Mouse (Mus musculus): Measurements from ENCODE around the gene Taar2. TPM values are rescaled to one million over a fixed set of nuclear protein-coding genes. Genes with fewer than 3 reads are reported as not detected.

Taar2 gene
- polyA plus RNA-seq, 1 experiment from 2014 or later = not detected

- Histone ChIP-seq H3K36me3 (ENCODE audit: control insufficient read depth, insufficient read depth, low read length) (no peaks in the 10 kb centered on the region), H3K4me1 (replicated peaks; ENCODE audit: control insufficient read depth, insufficient read depth, low read length) (no peaks in the 10 kb centered on the region), H3K4me3 (ENCODE audit: low read depth, low read length) (no peak within 1 kb of the TSS), H3K9me3 (ENCODE audit: control insufficient read depth, low read length) (no peaks in the 10 kb centered on the region), H3K9ac (ENCODE audit: low read depth, low read length) (no peak within 1 kb of the TSS), H3K4me2 (replicated peaks; ENCODE audit: low read depth, low read length) (no peak within 1 kb of the TSS), H3K27ac (ENCODE audit: low read depth, low read length) (no peak within 1 kb of the TSS), H3K27me3 (ENCODE audit: control insufficient read depth, insufficient read depth, low read length) (no peaks in the 10 kb centered on the region)
- 91% methylated on average over 11 of the region's 11 CpGs for WGBS
- no peak for DNase-seq (ENCODE audit: low spot score)
- ATAC-seq (ENCODE audit: low FRiP score) = no peak
Measured at GRCm38 (mm10) chr10:23970656-23971165, 32.3 kb downstream of the Taar2 start, which contains the start of gene Taar5. Gene Taar5, plus strand, starts transcription at chr10:23970706.

- Histone ChIP-seq H3K36me3 (ENCODE audit: control insufficient read depth, insufficient read depth, low read length) (no peaks in the 10 kb centered on the region), H3K27me3 (ENCODE audit: control insufficient read depth, insufficient read depth, low read length) (no peaks in the 10 kb centered on the region), H3K4me2 (replicated peaks; ENCODE audit: low read depth, low read length) (no peak overlapping the region), H3K4me3 (ENCODE audit: low read depth, low read length) (no peak overlapping the region), H3K4me1 (replicated peaks; ENCODE audit: control insufficient read depth, insufficient read depth, low read length) (no peaks in the 10 kb centered on the region), H3K9ac (ENCODE audit: low read depth, low read length) (no peak overlapping the region), H3K9me3 (ENCODE audit: control insufficient read depth, low read length) (no peaks in the 10 kb centered on the region), H3K27ac (ENCODE audit: low read depth, low read length) (no peak overlapping the region)
- WGBS = 88% methylated on average over 5 of the region's 5 CpGs
- DNase-seq (ENCODE audit: low spot score) = no peak
- ATAC-seq (ENCODE audit: low FRiP score) = no peak
Measured at GRCm38 (mm10) chr10:23971256-23971655, 32.9 kb downstream of the Taar2 start.

- Histone ChIP-seq H3K4me3 (ENCODE audit: low read depth, low read length) (no peak overlapping the region), H3K36me3 (ENCODE audit: control insufficient read depth, insufficient read depth, low read length) (no peaks in the 10 kb centered on the region), H3K9me3 (ENCODE audit: control insufficient read depth, low read length) (no peaks in the 10 kb centered on the region), H3K9ac (ENCODE audit: low read depth, low read length) (no peak overlapping the region), H3K27me3 (ENCODE audit: control insufficient read depth, insufficient read depth, low read length) (no peaks in the 10 kb centered on the region), H3K4me2 (replicated peaks; ENCODE audit: low read depth, low read length) (no peak overlapping the region), H3K27ac (ENCODE audit: low read depth, low read length) (no peak overlapping the region), H3K4me1 (replicated peaks; ENCODE audit: control insufficient read depth, insufficient read depth, low read length) (no peaks in the 10 kb centered on the region)
- no peak for ATAC-seq (ENCODE audit: low FRiP score)
- 45% methylated on average over 4 of the region's 4 CpGs for WGBS
- DNase-seq (ENCODE audit: low spot score) = no peak
Measured at GRCm38 (mm10) chr10:23977958-23978357, 39.6 kb downstream of the Taar2 start.

- ATAC-seq (ENCODE audit: low FRiP score) (peak; percentile 82), DNase-seq (ENCODE audit: low spot score) (peak; percentile 87)
- Histone ChIP-seq H3K27ac (ENCODE audit: low read depth, low read length) (no peak overlapping the region), H3K4me2 (replicated peaks; ENCODE audit: low read depth, low read length) (no peak overlapping the region), H3K36me3 (ENCODE audit: control insufficient read depth, insufficient read depth, low read length) (no peaks in the 10 kb centered on the region), H3K27me3 (ENCODE audit: control insufficient read depth, insufficient read depth, low read length) (no peaks in the 10 kb centered on the region), H3K4me3 (ENCODE audit: low read depth, low read length) (no peak overlapping the region), H3K9me3 (ENCODE audit: control insufficient read depth, low read length) (no peaks in the 10 kb centered on the region), H3K9ac (ENCODE audit: low read depth, low read length) (no peak overlapping the region), H3K4me1 (replicated peaks; ENCODE audit: control insufficient read depth, insufficient read depth, low read length) (no peaks in the 10 kb centered on the region)
- 50% methylated on average over 16 of the region's 16 CpGs for WGBS
Measured at GRCm38 (mm10) chr10:23978901-23979705, 40.7 kb downstream of the Taar2 start.

GRCm38 (mm10) chr10:23985546-23985945, 47.2 kb downstream of the Taar2 start, which contains the start of gene Taar6:
Gene Taar6, minus strand, starts transcription at chr10:23985646.
- no peak for DNase-seq (ENCODE audit: low spot score)
- no peak within 1 kb of the TSS for H3K27ac ChIP-seq (ENCODE audit: low read depth, low read length)
- WGBS = 65% methylated on average over 8 of the region's 8 CpGs
- H3K9me3 ChIP-seq (ENCODE audit: control insufficient read depth, low read length) = no peaks in the 10 kb centered on the region
- no peaks in the 10 kb centered on the region for H3K36me3 ChIP-seq (ENCODE audit: control insufficient read depth, insufficient read depth, low read length)
- H3K4me3 ChIP-seq (ENCODE audit: low read depth, low read length) = no peak within 1 kb of the TSS
- H3K9ac ChIP-seq (ENCODE audit: low read depth, low read length) = no peak within 1 kb of the TSS
- no peaks in the 10 kb centered on the region for H3K27me3 ChIP-seq (ENCODE audit: control insufficient read depth, insufficient read depth, low read length)
- no peaks in the 10 kb centered on the region for H3K4me1 ChIP-seq (replicated peaks; ENCODE audit: control insufficient read depth, insufficient read depth, low read length)
- no peak within 1 kb of the TSS for H3K4me2 ChIP-seq (replicated peaks; ENCODE audit: low read depth, low read length)
- no peak for ATAC-seq (ENCODE audit: low FRiP score)

- ATAC-seq (ENCODE audit: low FRiP score) (no peak), DNase-seq (ENCODE audit: low spot score) (no peak)
- no peaks in the 10 kb centered on the region for H3K27me3 ChIP-seq (ENCODE audit: control insufficient read depth, insufficient read depth, low read length)
- H3K4me3 ChIP-seq (ENCODE audit: low read depth, low read length) = no peak overlapping the region
- no peak overlapping the region for H3K9ac ChIP-seq (ENCODE audit: low read depth, low read length)
- 88% methylated on average over 5 of the region's 5 CpGs for WGBS
- no peak overlapping the region for H3K4me2 ChIP-seq (replicated peaks; ENCODE audit: low read depth, low read length)
- no peaks in the 10 kb centered on the region for H3K4me1 ChIP-seq (replicated peaks; ENCODE audit: control insufficient read depth, insufficient read depth, low read length)
- no peak overlapping the region for H3K27ac ChIP-seq (ENCODE audit: low read depth, low read length)
- no peaks in the 10 kb centered on the region for H3K36me3 ChIP-seq (ENCODE audit: control insufficient read depth, insufficient read depth, low read length)
- H3K9me3 ChIP-seq (ENCODE audit: control insufficient read depth, low read length) = no peaks in the 10 kb centered on the region
Measured at GRCm38 (mm10) chr10:23986419-23986818, 48.0 kb downstream of the Taar2 start.

Other genes with a start within 250 kb of the Taar2 start
- gene Rps12, start 151.3 kb upstream of the Taar2 start, polyA plus RNA-seq (2014; fragmentation: Nextera tagmentation; extraction: Ambion mirVana) = 126 TPM in 2 replicates
- 21.5 and 23.2 TPM in 2 replicates for gene Slc18b1, start 141.6 kb upstream of the Taar2 start, polyA plus RNA-seq (2014; fragmentation: Nextera tagmentation; extraction: Ambion mirVana)
- gene Vnn3, start 87.1 kb upstream of the Taar2 start, polyA plus RNA-seq (2014; fragmentation: Nextera tagmentation; extraction: Ambion mirVana) = 0.09 TPM in 1 of 2 replicates, not detected in the other
- gene Vnn1, start 43.9 kb upstream of the Taar2 start, polyA plus RNA-seq (2014; fragmentation: Nextera tagmentation; extraction: Ambion mirVana) = 2.4 and 3.1 TPM in 2 replicates
- not detected in 2 replicates for gene Taar1, start 18.2 kb upstream of the Taar2 start, polyA plus RNA-seq (2014; fragmentation: Nextera tagmentation; extraction: Ambion mirVana)
- not detected in 2 replicates for gene Taar3, start 11.0 kb downstream of the Taar2 start, polyA plus RNA-seq (2014; fragmentation: Nextera tagmentation; extraction: Ambion mirVana)
- gene Taar4, start 21.9 kb downstream of the Taar2 start, polyA plus RNA-seq (2014; fragmentation: Nextera tagmentation; extraction: Ambion mirVana) = not detected in 2 replicates
- gene Taar5, start 32.1 kb downstream of the Taar2 start, polyA plus RNA-seq (2014; fragmentation: Nextera tagmentation; extraction: Ambion mirVana) = not detected in 2 replicates
- gene Taar6, start 47.1 kb downstream of the Taar2 start, polyA plus RNA-seq (2014; fragmentation: Nextera tagmentation; extraction: Ambion mirVana) = not detected in 2 replicates
- not detected in 2 replicates for gene Taar7a, start 54.9 kb downstream of the Taar2 start, polyA plus RNA-seq (2014; fragmentation: Nextera tagmentation; extraction: Ambion mirVana)
- gene Taar7b, start 61.4 kb downstream of the Taar2 start, polyA plus RNA-seq (2014; fragmentation: Nextera tagmentation; extraction: Ambion mirVana) = not detected in 2 replicates
- not detected in 2 replicates for gene Taar7d, start 88.7 kb downstream of the Taar2 start, polyA plus RNA-seq (2014; fragmentation: Nextera tagmentation; extraction: Ambion mirVana)
- not detected in 2 replicates for gene Taar7e, start 99.0 kb downstream of the Taar2 start, polyA plus RNA-seq (2014; fragmentation: Nextera tagmentation; extraction: Ambion mirVana)
- not detected in 2 replicates for gene Taar7f, start 110.9 kb downstream of the Taar2 start, polyA plus RNA-seq (2014; fragmentation: Nextera tagmentation; extraction: Ambion mirVana)
- not detected in 2 replicates for gene Taar8a, start 137.9 kb downstream of the Taar2 start, polyA plus RNA-seq (2014; fragmentation: Nextera tagmentation; extraction: Ambion mirVana)
- not detected in 2 replicates for gene Taar8b, start 153.7 kb downstream of the Taar2 start, polyA plus RNA-seq (2014; fragmentation: Nextera tagmentation; extraction: Ambion mirVana)
- not detected in 2 replicates for gene Taar8c, start 163.3 kb downstream of the Taar2 start, polyA plus RNA-seq (2014; fragmentation: Nextera tagmentation; extraction: Ambion mirVana)
- not detected in 2 replicates for gene Taar9, start 171.0 kb downstream of the Taar2 start, polyA plus RNA-seq (2014; fragmentation: Nextera tagmentation; extraction: Ambion mirVana)
- gene Stx7, start 210.7 kb downstream of the Taar2 start, polyA plus RNA-seq (2014; fragmentation: Nextera tagmentation; extraction: Ambion mirVana) = 120 and 131 TPM in 2 replicates